Mouse (Mus musculus): Measurements from ENCODE around the gene Stard7. TPM values are rescaled to one million over a fixed set of nuclear protein-coding genes. Genes with fewer than 3 reads are reported as not detected.
A peak's percentile ranks its signal among the peaks of the same experiment; 100 is the strongest.
"Not testable (repeated sequence)": the region's sequence is repeated elsewhere in the genome, so short reads cannot be mapped to it uniquely, and the experiment has no call there.

Stard7 gene
- 100 to 1,000 TPM in 1 of 2 experiments, 10 to 100 TPM in 1; 98.8 to 104 TPM for total RNA-seq (2021)
- long read RNA-seq, experiment 1, transcript Stard7-202 (8 exons, 3,116 nt), result major isoform, 243 of 276 reads
- long read RNA-seq, experiment 1, partial matches to known transcripts, result 10 of 276 reads
- long read RNA-seq, experiment 1, other reads (novel, unspliced or antisense), result 16 of 276 reads
- long read RNA-seq, experiment 2, transcript Stard7-201 (3 exons, 1,530 nt), result minor isoform, 6 of 238 reads
- long read RNA-seq, experiment 2, transcript Stard7-202 (8 exons, 3,116 nt), result major isoform, 211 of 238 reads
- long read RNA-seq, experiment 2, partial matches to known transcripts, result 11 of 238 reads
- long read RNA-seq, experiment 2, other reads (novel, unspliced or antisense), result 10 of 238 reads

DNA sequence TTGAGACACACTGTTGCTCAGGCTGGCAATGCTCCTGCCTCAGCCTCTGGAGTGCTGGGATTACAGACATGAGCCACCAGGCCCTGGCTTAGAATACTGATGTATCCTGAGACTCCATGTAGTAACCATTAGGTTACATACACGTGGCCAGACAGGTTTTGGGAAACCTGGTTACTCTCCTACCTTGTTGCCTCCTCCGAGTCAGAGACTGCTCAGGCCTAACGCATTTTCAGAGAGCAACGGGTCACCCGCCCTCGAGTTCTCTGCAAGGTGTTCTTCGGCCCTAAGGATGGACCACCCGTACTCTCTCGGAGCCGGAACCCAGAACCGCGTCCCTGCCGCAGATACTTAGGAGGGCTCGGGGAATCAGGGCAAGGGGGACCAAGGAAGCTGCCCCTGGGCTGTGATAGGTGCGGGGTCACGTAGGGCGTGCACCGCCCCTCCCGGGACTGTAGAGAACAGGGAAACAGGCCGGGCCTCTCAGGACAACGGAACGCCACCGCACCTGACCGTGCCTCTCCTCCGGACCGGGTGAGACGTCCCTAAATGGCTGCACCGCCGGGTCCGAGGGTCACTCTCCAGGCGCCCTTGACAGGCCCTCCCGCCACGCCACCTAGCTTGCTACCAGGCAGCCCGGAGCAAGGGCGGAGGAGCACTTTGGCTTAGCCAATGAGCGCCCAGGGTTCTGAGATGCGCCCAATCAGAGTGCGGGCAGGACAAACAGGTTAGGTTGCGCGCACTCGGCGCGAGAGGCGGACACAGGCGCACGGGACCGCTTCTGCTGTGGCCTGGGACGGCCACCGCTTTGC lies at the start of gene Stard7:
Stard7 (plus strand) TSS at position 728 of the 809 bp plus-strand sequence.
- peak; percentile 91 for DNase-seq

DNA sequence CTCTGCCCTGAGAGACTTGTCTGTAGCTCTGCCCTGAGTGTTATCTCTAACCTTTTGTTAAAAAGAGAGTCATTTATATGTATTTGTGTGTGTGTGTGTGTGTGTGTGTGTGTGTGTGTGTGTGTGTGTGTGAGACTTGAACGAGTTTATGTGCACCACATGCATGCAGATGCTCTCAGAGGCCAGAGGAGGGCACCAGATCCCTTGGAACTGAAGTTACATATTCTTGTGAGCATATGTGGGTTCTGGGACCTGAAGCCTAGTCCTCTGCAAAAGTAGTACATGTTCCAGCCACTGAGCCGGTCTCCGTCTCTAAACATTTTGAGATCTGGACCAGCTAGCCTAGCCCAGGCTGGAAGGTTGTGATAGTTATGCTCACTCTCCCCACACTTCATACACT lies 44.8 kb upstream of the Stard7 start:
- DNase-seq, result no peak

DNA sequence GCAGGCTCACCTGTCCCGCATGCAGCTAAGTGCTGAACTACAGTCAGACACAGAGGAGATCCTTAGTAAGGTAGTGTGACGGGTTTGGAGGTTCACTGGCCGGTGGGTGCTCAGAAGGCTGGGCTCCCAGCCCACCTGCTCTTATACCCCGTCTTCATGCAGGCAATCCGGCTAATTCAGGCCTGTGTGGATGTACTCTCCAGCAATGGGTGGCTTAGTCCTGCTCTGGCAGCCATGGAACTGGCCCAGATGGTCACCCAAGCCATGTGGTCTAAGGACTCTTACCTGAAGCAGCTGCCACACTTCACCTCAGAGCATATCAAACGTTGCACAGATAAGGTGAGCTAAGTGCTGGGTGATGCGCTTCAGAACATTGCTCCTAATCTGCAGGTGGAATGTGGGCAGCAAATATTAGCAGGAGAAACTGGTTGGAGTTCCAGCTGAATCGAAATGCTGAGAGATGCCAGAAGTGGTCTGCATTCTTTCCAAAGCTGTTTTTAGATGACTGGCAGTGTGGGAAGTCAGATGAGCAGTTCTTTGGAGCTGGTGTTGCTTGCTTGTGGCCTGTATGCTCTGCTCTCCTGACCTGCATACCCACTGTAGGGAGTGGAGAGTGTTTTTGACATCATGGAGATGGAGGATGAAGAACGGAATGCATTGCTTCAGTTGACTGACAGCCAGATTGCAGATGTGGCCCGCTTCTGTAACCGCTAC lies 32.0 kb upstream of the Stard7 start:
- DNase-seq, result no peak

DNA sequence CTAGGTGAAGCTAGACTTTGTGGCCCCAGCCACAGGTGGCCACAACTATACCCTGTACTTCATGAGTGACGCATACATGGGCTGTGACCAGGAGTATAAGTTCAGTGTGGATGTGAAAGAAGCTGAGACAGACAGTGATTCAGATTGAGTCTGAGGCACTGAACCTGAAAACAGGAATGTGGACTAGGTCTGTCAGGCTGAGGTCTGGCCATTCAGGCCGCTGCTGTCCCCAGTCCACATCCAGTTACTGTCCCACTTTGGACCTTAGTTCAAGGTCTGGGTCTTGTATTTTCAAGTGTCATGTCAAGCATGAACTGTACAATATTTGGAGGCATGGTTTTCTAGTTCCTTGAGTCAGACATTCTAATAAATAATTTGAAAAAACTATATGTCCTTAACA lies 30.0 kb upstream of the Stard7 start:
- no peak for DNase-seq

DNA sequence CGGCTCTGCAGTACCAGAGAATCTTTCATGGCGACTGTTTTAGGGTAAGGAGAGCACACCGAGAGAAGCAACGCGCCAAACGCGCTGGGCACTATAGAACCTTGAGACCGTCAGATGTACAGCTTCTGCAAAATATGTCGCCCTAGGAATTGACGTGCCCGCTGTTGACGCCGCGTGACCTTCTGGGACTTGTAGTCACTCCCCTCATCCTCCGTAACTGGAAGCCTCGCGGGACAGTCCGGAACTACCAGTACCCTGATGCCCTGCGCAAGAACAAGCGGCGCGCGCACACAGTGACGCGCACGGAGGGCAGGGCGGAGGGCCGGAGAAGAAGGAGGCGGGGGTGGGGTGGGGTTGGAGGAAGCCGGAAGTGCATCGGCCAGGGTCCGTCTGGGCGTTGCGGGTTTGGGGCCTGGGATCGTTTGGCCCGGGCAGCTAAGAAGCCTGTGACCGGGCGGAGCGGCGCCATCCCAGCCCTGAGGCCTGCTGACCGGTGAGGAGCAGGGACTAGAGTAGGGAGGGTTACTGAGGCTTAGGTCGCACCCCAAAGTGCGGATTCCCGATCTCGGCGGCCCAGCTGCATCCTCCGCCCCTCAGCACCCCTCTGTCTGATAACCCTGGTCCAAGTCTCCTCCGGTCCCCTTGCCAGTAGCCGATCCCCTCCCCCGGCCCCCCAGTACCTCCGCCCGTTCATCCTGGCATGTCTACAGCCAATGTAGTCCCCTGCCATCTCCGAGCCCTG lies 22.3 kb upstream of the Stard7 start, which contains the start of the genes Ciao1 and Tmem127:
Ciao1 (minus strand) TSS at position 225 of the 742 bp plus-strand sequence.
Tmem127 (plus strand) TSS at position 317 of the 742 bp plus-strand sequence.
- DNase-seq, result peak; percentile 96

DNA sequence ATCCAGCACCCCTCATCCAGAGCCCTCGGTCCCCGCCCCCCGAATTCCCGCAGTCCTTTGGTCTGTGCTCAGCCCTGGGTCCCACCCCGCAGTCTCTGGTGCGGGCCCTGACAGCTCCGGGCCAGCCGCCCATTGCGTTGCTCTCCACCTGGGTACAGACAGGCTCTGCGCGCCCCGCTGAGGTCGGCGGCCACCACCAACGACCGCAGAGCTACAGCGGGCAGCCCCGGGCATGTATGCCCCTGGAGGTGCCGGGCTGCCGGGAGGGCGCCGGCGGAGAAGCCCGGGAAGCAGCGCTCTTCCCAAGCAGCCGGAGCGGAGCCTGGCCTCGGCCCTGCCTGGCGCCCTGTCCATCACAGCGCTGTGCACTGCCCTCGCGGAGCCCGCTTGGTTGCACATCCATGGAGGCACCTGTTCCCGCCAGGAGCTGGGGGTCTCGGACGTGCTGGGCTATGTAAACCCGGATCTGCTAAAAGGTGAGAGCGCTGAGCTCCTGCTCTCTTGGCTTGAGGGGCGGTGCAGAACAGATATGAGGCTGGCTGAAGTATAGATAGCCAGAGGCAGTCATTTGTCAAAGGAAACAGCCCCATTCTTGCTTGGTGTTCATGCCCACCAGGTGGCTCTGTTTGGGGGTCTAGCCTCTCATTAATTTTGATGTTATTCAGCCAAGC lies 21.5 kb upstream of the Stard7 start:
- peak; percentile 54 for DNase-seq

DNA sequence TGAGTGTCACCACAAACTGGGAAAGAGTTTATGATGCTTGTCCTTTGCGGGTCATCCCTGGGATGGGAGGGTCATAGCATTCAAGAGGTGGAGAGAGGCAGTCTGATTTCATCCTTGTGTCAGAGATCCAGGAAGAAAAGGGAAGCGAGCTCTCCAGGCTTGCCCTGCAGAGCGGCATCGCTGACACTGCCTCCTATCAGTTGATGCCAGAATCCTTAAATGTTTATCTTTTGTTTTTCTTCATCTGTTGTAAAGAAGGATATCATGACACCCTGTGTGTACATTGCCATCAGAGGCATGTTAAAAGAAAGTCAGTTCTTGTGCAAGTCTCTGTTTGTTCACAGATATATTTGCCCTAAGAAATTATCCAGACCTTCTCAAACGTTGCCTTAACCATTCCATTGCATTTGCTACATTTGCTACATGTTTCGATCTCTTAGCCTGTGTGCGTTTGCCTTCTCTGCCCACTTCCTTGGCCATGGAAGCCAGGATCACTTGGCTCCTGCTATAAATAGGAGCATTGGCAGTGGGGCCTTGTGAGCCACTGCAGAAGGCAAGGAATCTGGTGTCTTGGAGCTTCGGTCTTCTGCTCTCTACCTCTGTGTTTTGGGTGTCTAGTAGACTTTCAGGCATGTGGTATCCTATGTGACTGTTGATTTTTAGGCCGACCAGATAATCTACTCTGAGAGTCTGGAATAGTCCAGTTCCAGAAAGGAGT lies 19.6 kb upstream of the Stard7 start:
- no peak for DNase-seq

DNA sequence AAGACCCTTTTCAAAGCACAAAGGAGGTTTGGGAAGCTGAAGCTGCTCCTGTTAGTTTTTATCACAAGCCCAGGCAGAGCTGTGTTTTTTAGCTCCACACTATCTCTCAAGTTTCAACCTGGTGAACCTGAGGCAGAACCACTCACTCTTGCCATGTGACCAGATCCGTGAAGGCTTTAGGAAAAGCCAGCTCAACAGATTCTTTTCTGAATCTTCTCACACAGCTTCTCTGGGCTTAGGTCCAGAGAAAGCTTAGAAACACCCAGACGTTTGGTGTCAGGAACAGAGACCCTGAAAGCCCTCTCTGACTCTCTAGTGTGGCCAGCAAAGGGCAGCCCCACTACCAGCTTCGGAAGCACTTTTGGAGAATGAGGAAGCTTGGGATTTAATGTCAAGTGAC lies 18.6 kb upstream of the Stard7 start:
- no peak for DNase-seq

DNA sequence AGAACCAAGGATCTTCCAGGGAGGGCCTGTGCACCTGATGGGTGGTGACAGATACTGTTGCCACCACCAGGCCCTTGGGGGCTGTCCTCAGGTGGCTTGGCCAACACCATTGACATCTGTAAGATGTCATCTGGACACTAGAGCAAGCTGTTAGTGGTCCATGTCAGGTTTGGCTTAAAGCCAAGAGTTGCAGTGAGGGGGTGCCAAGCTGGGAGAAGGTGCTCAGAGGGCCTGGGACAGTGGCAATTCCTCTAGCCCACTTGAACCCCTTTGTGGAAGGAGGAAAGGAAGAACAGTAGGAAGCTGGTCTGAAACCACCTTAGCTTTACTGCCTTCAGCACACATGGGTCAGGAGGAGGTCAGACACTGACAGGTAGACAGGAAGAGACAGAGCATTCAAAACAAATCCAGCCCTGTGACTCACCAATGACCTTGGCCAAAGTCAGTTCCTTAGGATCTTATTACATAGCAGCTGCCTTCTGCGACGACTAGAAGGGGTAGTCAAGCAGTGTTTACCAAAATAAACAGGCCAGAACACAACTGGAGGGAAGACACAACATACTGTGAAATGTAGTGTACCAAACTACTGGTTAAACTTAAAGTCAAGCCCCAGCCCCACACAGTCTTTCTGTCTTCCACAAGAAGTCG lies 18.0 kb upstream of the Stard7 start:
- peak; percentile 19 for DNase-seq

DNA sequence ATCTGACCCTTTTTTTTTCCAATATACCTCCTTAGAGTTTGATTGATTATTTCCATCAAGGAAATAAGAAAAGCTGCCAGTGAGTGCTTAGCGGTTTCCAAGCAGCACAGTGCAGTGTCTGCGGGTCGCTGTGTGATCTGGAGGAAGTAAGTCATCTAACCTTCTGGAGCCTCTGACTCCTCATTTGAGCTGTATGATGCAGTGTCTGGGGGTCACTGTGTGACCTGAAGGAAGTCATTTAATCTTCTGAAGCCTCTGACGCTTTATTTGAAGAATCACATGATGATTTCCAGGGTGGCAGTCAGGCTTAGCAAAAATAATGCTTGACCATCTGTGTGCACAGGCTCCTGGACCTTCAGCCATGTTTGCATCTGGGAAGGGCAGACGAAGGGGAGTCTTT lies 17.2 kb upstream of the Stard7 start:
- no peak for DNase-seq

DNA sequence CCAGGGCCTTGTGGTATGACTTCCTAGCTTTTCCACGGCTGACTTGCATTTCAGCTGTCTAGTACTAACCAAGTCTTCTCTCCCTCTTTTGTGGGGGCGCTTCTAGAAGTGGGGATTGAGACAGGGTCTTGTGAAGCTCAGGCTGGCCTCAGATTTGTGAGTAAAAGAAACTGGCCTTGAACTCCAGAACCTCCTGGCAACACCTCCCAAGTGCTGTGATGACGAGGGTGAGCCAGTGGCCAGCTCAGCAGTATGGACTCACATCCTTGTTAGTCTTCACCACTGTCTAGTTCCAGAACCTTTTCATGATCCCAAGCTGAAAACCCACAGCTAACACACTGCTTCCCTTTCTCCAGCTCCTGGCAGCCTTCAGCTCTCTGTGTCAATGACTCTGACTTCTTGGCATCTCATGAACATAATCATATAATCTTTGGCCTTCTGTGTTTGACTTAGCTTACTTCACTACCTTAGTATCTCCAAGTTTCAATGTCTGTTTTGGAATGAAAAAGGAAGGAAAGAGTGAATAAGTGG lies 15.3 kb upstream of the Stard7 start:
- DNase-seq, result no peak

DNA sequence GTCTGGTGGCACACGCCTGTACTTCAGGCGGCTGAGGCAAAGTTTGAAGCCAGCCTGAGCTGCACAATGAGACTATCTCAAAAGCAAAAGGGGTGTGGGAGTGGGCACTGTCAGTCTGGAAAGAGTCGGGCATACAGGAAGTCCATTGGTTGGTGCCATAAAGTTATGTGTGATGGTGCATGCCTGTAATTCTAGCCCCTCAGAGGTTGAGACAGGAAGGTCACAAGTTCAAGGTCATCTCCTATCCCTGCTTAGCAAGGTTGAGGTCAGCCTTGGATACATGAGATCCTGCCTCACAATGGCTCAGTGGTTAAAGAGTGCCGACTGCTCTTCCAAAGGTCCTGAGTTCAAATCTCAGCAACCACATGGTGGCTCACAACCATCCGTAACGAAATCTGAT lies 14.7 kb upstream of the Stard7 start:
- DNase-seq, result no peak

DNA sequence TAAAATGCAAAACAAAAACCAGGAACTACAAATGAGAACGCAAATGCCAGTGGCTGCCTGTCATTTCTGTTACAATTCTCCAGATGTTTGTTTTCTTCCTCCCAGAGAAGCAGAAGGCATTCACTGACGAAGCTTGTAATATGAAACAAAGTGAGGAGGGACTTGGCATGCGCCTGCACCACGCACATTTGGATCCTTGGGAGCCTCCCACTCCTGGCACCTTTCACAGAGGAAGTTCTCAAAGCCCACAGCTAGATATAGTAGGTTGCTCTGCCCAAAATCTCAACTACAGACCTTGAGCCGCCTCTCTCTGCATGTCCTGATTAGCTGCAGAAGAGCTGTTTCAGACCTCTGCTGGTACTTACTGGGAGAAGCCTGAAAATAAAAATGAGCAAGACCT lies 10.7 kb upstream of the Stard7 start:
- no peak for DNase-seq

DNA sequence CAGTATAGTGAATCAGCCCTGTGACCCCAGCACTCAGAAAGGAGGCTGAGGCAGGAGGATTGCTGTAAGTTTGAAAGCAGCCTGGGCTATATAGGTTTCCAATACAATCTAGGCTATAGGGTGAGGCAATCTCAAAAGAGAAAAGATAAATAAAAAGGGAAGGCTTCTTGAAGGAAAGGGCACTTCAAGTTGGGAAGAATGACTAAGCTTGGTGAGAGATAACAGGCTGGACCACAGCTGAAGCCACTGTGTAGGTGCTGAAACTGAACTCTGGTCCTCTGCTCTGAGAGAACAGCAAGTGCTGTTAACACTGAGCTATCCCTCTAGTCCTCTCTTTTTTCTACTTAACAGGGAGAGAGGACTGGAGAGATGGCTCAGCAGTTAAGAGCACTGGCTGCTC lies 7.5 kb upstream of the Stard7 start:
- no peak for DNase-seq

DNA sequence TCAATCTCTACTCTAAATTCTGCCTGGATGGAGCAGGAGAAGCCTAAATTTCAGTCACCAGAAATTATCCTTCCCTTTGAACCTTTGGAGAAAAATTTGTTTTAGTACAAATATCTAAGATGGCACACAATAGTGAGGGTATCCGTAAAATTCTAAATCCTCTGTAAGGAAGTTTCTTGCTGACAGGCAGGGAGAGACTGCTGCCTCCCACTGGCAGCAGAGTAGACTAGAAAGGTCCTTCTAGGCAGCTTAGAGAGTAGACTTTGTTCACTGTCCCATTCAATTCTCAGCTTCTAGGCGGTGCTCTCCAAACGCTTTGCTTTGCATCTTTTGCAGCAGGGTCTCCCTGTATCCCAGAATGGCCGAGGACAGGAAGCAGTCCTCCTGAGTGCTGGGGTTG lies 2.2 kb upstream of the Stard7 start:
- no peak for DNase-seq

DNA sequence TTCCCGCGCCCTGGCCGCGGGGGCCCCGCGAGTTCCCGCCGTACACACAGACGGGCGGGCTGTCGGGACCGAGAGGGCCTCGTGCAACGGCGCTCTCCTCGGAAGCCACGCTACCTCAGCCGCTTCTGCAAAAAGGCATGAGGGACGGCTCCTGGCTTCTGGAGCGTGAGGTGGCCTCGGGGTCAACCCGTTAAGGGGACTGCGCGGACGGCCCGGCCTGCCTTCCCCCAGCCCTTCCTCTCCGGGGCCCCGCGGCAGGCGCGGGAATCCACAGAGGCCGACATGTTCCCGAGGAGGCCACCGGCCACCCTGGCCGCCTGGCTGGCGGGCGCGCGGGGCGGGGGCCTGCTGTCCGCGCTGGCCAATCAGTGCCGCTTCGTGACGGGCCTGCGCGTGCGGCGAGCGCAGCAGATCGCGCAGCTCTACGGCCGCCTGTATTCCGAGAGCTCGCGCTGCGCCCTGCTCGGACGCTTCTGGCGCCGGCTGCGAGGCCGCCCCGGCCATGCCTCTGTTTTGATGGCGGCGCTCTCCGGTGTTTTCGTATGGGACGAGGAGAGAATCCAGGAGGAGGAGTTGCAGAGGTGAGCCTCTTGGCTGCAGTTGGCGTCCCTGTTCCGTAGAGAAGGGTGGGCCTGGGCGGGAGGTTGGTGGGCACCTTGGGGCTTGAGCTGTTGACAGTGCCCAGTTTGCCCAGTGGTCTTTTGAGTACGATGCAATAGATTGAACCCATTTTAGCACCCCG lies 453 bp downstream of the Stard7 start:
- peak; percentile 87 for DNase-seq

DNA sequence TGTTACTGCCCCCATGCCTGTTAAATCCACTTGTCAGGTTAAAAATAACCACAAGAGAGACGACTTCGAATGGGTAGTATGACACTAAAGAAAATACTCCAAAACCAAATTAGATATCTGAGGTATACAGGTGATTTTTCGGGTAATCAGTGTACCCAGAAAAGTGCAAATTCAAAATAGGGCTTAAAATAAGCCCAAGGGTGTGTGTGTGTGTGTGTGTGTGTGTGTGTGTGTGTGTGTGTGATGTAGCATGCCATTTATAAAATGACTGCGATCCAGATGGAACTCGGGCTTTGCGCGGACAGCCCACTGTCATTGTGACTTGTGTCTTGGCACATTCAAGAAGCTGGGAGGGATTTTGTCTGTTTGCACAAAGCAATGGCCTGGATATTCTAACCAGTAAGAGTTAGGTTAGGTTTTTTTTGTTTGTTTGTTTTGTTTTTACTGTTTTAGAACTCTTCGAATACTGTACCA lies 1.1 kb downstream of the Stard7 start:
- no peak for DNase-seq

DNA sequence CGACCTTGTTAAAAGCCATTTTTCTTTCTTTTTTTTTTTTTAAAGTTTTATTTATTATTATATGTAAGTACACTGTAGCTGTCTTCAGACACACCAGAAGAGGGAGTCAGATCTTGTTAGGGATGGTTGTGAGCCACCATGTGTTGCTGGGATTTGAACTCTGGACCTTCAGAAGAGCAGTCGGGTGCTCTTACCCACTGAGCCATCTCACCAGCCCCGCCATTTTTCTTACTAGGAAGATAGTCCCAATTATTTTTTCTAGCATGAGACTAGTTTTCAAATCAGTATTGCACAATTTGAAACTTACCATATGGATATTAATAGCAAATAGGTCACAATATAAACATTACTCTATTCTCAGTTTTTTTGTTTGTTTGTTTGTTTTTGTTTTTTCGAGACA lies 2.0 kb downstream of the Stard7 start:
- not testable (repeated sequence) for DNase-seq

DNA sequence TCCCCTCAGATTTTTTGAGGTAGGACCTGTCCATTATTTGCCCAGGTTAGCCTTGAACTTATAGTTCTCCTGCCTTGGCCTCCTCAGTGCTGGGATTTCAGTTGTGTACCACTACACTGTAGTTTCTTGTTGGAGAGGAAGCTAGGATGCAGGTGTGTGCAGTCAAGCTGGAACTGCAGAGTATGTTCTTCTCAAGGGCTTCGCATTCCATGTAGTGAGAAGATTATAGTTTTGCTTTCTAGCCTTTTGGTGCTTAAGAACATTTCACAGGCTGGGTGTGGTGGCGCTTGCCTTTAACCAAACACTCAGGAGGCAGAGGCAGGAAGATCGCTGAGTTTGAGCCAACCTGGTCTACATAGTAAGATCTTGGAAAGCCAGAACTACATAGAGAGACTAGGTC lies 2.8 kb downstream of the Stard7 start:
- DNase-seq, result no peak
